Mouse (Mus musculus): ENCODE data around the gene Pfkfb4.

Pfkfb4 gene

DNA sequence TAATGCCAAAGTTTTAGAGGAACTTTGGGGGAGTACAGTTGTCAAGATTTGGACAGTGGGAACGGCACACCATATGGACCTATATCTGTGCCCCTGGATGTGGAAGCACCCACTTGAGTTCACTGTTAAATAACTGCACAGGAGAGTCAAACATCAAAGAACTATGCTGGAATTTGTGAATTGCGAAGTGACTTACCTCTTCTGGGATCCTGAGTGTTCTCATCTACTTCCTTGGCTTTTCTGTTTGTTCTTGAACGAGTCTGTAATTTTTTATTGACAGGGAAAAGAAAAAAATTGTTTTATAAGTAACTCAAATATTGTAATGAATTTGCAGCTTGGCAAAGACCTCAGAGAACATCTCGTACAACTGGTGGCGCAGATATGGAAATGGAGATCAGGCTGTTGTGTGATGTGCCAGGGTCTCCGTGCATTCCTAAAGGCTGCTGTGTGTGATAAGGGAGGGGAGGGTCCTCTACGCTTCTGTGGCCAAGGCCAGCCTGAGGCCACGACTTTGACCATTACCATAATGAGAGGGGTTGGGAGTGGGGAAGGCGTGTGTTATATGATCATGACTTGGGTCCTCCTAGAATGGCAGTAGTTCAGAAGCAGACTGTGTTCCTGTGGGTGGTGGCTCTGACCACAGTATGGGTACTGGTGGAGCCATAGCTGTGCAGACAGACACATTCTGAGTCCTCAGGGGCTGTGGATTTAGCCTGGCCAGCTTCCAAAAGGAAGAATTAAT, 1.2 kb downstream of the Pfkfb4 start:
- DNase-seq (ENCODE audit: extremely low read depth, insufficient read length, low spot score): no peak

DNA sequence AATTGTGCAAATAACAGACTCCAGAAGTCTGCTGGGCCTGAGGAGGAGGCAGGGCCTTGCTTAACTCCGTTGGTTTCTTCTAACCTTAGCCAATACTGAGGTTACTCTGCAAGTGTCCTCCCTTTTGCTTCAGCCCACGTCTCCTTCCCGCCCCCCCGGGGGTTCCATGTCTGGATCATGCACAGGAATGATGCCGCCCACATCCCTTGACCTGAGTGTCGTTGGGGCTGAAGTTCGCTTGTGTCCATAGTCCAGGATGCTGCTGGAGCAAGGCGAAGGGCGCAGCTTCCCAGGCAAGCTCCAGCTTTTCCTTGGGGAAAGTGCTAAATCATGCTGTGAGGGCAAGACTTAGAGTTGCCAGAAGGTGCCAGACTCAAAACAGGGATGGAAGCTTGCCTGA, 4.8 kb downstream of the Pfkfb4 start:
- DNase-seq (ENCODE audit: extremely low read depth, insufficient read length, low spot score): no peak

DNA sequence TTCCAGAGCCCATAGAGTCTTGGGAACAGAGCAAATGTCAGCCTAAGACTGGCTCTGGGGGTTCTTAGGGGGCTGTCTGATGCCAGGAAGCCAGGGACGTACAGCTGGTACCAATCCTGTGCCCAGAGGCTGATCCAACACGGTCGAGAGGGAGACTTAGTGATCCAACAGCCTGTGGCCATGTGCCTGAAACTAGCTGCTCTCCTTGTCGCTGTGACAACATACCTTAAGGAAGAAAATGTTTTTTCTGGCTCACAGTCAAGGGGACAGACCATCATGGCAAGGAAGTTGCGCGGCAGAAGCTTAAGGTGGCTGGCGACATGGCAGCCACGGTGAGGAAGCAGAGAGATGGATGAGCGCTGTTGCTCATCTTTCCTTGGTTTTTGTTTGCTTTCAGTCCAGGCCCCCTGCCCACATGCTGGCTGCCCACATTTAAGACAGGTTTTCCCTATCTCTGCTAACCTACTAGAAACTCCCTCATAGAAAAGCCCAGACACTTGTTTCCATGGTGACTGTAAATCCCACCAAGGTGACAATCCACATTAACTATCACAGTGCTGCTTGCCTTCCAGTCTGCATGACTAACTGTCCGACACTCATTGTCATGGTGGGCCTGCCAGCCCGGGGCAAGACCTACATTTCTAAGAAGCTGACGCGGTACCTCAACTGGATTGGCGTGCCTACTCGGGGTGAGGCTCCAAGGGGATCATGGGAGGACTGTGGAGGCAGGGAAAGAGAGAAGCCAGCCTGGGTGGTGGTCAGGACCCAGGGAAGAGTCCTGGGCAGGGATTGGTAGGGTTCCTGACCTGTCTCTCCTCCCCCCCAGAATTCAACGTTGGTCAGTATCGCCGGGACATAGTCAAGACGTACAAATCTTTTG, 6.9 kb downstream of the Pfkfb4 start:
- DNase-seq (ENCODE audit: extremely low read depth, insufficient read length, low spot score): no peak

DNA sequence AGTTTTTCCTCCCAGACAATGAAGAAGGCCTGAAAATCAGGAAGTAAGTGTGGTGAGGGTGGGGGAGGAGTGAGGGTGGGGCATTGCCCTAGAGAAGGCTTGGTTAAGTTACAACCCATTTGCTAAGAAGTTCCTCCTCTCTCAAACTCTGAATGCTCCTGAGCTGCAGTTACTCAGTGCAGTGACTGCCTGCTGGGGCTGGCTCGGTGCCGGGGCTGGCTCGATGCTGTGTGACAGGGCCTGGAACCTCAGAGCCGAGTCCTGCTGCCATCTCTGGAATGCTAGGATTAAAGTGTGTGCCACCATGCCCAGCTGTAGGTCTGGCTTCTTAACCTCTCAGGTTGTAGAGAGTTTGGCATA, 7.6 kb downstream of the Pfkfb4 start:
- peak; percentile 30 for DNase-seq (ENCODE audit: extremely low read depth, insufficient read length, low spot score)

DNA sequence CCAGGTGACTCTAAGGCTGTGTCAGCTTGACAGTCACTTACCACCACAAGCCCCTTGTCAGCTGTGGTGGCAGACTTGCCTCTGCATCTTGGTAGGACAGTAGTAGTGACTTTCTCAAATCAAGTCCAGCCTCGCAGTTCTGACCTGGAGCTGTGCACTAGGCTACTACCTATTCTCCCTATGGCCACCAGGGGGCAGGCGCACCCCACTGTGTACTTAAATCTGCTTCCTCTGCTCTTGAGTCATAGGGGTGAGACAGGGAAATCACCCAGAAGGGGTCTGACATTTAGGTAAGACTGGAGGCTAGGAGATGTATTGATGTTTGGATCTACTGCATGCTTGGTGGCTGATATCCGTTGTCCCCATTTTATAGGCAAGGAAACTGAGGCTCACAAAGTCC, 9.1 kb downstream of the Pfkfb4 start:
- peak; percentile 34 for DNase-seq (ENCODE audit: extremely low read depth, insufficient read length, low spot score)

DNA sequence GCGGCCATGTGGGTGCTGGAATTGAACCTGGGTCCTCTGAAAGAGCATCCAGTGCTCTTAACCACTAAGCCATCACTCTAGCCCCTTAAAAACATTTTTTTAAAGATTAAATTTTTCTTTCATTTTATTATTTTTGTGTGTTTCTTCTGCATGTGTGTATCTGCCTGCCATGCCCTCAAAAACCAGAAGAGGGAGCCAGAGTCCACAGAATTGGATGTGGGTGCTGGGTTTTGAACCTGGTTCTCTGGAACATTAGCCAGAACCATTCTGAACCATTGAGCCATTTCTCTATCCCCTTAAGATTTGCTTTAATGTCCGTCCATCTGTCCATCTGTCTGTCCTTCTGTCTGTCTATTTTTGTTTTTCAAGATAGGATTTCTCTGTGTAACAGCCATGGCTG, 11.6 kb downstream of the Pfkfb4 start:
- DNase-seq (ENCODE audit: extremely low read depth, insufficient read length, low spot score): no peak

DNA sequence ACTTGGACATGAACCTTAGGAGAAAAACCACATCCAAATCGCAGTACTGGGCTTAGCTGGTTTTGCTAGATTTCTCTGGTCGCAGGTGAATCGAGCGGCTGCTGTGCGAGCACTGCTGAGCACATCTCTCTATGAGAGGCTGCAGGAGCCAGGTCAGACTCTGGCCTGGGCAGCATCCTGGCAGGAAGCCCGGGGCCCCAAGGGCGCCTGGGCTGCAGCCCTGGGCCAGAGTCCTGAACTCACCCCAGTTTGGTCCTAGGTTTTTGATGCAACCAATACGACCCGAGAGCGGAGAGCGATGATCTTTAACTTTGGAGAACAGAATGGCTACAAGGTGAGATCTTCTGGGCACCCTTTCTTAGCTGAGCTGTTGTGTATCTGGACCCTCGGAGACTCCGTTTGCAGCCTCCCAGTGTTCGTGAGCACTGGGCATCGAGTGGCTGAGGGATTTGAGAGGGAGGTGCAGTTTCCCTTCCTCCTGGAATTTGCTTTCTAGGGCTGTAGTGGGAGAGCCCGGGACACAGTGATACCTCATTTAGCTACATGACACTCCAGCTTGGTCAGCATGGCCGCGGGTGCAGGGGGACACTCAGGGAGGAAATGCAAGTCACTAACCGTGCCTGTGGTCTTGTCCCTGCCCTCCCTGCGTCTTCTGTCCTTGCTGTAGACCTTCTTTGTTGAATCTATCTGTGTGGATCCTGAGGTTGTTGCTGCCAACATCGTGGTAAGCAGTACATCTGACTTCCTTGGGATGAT, 15.6 kb downstream of the Pfkfb4 start:
- no peak for DNase-seq (ENCODE audit: extremely low read depth, insufficient read length, low spot score)

DNA sequence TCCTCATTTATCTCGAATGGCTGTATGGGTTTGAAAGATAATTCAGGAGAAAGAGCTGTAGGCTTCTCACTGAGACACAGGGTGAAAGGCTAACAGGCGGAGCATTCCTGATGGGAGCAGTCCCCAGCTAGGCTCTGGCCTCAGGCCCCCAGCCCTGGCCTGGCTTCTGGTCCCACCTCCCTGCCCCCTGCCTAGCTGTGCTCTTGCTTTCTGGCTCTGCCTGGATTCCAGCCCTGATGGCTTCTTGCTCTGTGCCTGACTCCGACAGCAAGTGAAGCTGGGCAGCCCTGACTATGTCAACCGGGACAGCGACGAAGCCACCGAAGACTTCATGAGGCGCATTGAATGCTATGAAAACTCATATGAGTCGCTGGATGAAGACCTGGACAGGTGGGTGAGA, 16.5 kb downstream of the Pfkfb4 start:
- no peak for DNase-seq (ENCODE audit: extremely low read depth, insufficient read length, low spot score)

DNA sequence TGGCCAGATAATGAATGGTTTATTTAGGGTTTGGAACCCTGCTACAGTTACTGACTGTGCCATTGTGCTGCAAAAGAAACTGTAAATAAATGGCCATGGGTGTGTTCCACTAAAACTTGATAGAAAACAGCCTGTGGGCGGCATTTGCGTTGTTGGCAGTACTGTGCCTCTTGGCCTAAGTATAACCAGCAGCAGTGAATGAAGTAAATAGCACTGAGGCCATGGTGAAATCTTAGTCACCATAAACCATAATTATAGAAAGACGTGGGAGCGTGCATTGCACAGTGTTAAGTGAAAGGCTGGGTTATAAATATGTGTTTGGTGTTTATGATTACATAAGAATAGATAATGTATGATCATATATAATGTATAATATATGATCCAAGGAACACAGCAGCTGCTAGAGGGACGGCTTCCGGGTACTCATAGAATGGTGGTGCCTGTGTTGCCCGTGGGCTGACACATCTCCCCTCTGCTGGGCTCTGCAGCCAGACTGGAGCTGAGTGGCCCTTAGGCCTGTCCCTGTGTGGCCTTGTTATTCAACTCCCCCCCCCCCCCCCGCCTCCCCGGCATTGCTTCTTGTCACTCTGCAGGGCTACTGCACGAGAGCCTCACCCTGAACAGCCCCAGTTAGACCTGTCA, 17.5 kb downstream of the Pfkfb4 start:
- no peak for DNase-seq (ENCODE audit: extremely low read depth, insufficient read length, low spot score)

DNA sequence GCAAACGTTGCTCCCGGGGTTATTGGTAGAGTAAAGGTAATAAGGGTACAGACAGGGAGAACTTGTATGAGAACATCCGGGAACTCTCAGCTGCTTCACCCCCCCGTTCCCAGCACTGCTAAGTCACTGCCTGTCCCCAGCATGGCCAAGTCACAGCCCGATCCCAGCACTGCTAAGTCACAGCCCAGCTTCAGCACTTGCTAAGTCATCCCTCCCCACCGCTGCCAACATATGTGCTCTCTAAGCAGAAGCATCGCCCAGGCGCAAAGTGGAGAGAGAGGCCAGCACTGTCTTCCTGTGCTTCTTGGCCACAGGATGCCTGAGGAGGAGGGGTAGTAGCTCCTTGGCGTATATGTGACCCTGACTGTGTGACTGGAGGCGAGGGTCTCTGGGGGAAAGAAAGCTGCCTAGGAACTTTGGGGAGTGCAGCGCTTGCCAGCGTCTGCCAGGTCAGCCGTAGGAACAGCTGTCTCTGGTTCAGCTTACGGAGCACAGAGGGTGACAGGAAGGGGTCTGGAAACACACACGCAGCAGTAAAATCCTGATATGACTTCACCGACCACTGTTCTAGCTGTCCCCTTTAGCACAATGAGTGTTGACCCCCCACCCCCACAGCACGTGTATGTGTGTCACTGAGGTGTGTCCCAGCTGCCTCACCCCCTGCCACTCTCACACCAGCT, 18.2 kb downstream of the Pfkfb4 start:
- DNase-seq (ENCODE audit: extremely low read depth, insufficient read length, low spot score): no peak

DNA sequence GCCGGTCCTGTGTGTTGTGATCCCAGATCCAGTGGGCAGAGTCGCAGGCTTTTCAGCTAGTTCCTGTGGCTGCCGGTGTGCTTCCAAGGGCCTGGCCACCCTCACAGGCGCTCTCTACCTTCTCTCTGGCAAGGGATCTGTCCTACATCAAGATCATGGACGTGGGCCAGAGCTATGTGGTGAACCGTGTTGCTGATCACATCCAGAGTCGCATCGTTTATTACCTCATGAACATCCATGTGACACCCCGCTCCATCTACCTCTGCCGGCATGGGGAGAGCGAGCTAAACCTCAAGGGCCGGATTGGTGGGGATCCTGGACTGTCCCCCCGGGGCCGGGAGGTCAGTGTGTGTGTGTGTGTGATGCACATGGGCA, 18.7 kb downstream of the Pfkfb4 start:
- DNase-seq (ENCODE audit: extremely low read depth, insufficient read length, low spot score): no peak

DNA sequence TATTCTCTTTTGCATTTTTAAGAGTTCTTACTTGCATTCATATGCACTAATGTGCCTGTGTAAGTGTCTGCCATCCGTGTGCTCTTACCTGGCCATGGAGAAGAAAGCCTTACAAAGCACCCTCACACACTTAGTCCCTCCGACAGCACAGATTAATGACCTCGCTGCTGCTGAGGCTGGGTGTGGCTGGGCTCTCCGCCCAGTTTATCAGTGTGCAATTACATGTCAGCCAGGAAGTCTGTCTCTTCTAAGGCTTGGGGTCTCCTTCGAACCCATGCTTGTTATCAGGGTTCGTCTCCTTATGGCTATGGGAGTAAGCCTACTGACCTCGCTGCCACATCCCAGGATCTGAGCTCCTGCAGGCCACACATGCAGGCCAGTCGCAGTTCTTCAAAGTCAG, 23.8 kb downstream of the Pfkfb4 start:
- no peak for DNase-seq (ENCODE audit: extremely low read depth, insufficient read length, low spot score)

DNA sequence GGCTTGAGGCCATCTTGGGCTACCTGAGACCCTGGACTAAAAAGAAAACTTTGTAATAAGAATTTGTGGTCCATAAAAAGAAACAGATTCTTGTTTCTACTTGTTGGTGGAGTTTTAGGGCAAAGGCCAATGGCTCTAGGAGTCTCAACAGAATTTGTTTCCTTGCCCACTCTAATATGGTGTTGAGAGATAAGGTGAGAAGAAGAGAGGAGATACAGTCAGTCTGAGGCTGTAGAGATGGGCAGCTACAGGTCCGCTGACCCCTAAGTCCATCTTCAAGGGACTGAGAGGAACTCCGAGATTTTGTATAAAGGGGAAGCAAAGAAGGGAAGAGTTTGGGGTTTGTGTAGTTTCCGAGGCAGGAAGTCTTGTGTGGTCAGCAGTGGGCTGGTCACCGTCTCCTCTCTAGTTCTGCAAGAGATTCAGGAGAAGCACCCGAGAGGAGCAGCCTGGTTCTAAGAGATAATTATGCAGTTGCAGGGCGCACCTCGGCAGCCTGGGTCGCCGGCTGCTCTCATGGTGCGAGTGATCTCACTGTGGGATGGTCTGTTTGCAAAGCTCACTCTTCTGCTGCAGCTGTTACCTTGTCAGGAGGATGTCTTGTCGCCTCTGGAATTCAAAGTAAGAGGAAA, 25.5 kb downstream of the Pfkfb4 start:
- DNase-seq (ENCODE audit: extremely low read depth, insufficient read length, low spot score): no peak

DNA sequence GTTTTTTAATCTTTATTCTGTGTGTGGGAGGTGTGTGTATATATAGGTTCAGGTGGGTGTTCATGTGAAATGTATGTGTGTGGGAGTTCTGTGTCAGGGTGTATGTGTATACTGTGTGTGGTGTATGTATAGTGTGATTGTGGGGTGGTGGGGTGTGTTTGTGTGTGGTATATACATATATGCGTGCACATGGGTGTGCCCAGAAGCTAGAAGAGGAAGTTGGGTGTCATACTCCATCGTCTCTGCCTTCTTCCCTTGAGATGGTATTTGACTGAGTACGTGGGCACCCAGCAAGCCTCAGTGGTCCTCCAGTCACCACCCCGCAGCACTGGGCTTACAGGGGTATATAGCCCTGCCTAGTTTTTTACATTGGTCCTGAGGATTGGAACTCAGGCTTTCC, 29.9 kb downstream of the Pfkfb4 start:
- no peak for DNase-seq (ENCODE audit: extremely low read depth, insufficient read length, low spot score)

DNA sequence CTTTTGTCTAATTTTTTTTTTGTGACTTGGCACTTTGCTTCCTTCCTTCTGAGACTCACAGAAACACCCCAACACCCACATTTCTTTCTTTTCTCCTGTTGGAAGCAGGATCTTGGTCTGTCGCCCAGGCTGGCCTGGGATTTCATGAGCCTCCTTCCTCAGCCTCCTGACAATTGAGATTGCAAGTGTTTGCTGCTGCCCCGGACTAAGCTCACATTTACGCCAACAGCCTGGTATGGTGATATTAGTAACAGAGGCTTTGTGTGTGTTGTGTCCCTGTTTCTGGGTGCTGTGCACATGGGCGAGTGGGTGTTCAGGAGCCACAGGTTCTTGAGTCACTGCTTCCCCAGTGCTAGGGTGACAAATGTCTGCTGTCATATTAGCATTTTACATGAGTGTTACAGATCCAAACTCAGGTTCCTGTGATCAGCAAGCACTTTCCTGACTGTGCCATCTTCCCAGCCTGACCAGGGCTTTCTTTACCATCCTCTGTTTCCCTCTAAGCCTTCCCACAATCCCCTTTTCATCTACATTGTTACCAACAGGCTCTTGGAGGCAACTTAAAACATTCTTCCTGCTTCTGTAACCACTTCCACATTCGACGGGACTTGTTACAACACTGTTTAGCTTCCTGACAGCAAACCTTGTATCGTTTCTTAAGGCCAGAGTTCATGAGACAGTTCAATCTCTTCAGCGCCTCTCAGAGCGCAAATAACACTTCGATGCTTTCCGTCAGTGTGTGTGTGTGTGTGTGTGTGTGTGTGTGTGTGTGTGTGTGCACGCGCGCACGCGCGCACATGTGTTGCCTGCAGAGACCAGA, 31.5 kb downstream of the Pfkfb4 start:
- no peak for DNase-seq (ENCODE audit: extremely low read depth, insufficient read length, low spot score)

DNA sequence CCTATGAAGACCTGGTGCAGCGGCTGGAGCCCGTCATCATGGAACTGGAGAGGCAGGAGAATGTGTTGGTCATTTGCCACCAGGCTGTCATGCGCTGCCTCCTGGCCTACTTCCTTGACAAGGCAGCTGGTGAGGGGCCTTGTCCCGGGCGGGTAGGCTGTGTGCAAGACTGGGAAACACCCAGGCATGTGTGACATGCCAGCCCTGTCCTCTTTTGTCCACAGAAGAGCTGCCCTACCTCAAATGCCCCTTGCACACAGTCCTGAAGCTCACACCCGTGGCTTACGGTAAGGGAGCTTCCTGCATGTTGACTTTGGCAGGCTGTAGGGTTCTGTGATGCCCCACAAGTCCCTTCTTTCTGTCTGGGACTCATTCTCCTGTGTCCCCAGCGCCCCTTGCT, 35.9 kb downstream of the Pfkfb4 start:
- DNase-seq (ENCODE audit: extremely low read depth, insufficient read length, low spot score): no peak

DNA sequence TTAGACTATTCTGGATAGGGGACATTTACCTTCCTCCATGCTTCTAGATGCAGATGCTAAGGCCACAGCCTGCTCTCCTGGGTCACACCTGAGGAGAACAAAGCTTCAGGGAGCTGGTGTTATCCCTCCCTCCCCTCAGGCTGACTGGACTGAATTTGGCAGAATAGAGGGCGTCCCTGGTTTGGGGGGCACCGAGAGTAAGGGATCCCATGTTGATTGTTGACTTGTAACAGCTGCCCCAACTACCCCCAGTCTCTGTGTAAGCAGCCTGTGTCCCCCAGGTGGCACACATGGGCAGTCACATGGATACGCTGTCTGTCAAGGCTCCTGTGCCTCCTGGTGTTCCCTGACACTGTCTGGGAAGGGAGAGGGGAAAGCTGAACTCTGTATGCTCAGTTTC, 36.8 kb downstream of the Pfkfb4 start:
- no peak for DNase-seq (ENCODE audit: extremely low read depth, insufficient read length, low spot score)

DNA sequence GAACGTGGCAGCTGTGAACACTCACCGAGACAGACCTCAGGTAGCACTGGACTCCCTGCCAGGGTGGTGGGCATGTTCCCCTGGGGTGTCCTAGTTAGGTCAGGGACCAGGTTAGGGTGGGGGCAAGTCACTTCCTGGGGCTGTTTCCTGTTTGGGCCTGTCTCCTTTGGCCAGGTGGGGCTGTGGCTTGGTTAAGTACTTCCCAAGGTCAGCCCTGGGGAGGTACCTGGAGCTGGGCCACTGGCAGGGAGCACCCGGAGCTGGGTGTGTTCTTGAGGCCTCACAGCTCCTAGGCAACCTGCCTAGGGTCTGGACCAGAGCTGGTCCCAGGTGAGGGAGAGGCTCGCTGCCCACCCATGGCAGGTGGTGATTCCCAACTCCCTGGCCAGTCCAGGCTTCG, 37.3 kb downstream of the Pfkfb4 start:
- DNase-seq (ENCODE audit: extremely low read depth, insufficient read length, low spot score): no peak

DNA sequence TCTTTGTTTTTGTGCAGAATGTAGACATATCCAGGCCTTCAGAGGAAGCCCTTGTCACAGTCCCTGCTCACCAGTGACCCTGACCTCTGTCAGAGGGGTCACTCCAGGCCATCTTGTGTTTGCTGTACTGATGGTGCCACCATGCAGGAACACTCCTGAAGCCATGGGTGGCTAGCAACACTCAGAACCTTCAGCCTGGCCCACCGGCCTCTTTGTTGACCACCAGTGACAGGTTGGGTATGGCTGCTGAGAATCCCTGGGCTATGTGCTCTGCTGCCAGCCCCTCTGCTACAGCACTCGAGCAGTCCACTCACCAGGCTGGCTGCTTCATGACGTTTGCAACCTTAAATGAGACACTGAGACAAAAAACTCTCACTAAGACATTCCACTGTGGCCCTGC, 38.7 kb downstream of the Pfkfb4 start:
- no peak for DNase-seq (ENCODE audit: extremely low read depth, insufficient read length, low spot score)

All from 3134 (cell line).